Mouse (Mus musculus) intestine, postnatal 0 days (tissue): Measurements from ENCODE around the gene Lemd1. TPM values are rescaled to one million over a fixed set of nuclear protein-coding genes. Genes with fewer than 3 reads are reported as not detected.
A peak's percentile ranks its signal among the peaks of the same experiment; 100 is the strongest.

ENCODE experiments used
- ATAC-seq: fragments of 200-750 bp; cut with Nextera tagmentation; 2 replicates; pipeline ENCODE4 v1.8.0; 2017; ENCODE audit warnings: mild to moderate bottlenecking, moderate TSS enrichment, moderate library complexity
- H3K27ac ChIP-seq: fragments of 300-500 bp; sonication (generic); 2 replicates; pipeline ENCODE4 v1.5.1; 2014; ENCODE audit warnings: mild to moderate bottlenecking, low read depth, low read length, moderate library complexity
- H3K27me3 ChIP-seq: fragments of 300-500 bp; sonication (generic); replicated peaks from 2 replicates; pipeline ENCODE4 v1.6.1; 2014; ENCODE audit warnings: low read length, mixed read lengths; ENCODE audit not compliant: control insufficient read depth, insufficient read depth
- H3K36me3 ChIP-seq: fragments of 300-500 bp; sonication (generic); 2 replicates; pipeline ENCODE4 v1.6.1; 2014; ENCODE audit warnings: mild to moderate bottlenecking, moderate library complexity; ENCODE audit not compliant: control insufficient read depth, insufficient read depth
- H3K4me1 ChIP-seq: fragments of 300-500 bp; sonication (generic); replicated peaks from 2 replicates; pipeline ENCODE4 v1.6.1; 2014; ENCODE audit warnings: antibody characterized with exemption, low read length, mixed read lengths; ENCODE audit not compliant: control insufficient read depth, insufficient read depth
- H3K4me2 ChIP-seq: fragments of 300-500 bp; sonication (generic); replicated peaks from 2 replicates; pipeline ENCODE4 v1.6.1; 2014; ENCODE audit warnings: low read depth, mild to moderate bottlenecking, moderate library complexity
- H3K4me3 ChIP-seq: fragments of 300-500 bp; sonication (generic); 2 replicates; pipeline ENCODE4 v1.5.1; 2014; ENCODE audit warnings: low read depth, low read length
- H3K9ac ChIP-seq: fragments of 300-500 bp; sonication (generic); 2 replicates; pipeline ENCODE4 v1.6.1; 2014; ENCODE audit warnings: mild to moderate bottlenecking, low read depth, low read length
- H3K9me3 ChIP-seq: fragments of 300-500 bp; sonication (generic); 2 replicates; pipeline ENCODE4 v1.6.1; 2016; ENCODE audit warnings: mixed run types; ENCODE audit not compliant: control insufficient read depth
- CTCF ChIP-seq: sonication (generic); IDR thresholded peaks from 2 replicates; pipeline ENCODE4 v1.5.1; 2016; ENCODE audit warnings: low read depth, mild to moderate bottlenecking, control low read depth, antibody characterized with exemption, moderate library complexity
- WGBS: fragments of 180-500 bp; shearing (Covaris S2); extraction: QIAGEN DNeasy Blood & Tissue Kit; methylation state at CpG from one replicate; pipeline ENCODE4 v1.1.7; 2014; 5-methylcytosine and 5-hydroxymethylcytosine counted together
- polyA plus RNA-seq: library from polyadenylated mRNA; unstranded; fragments of >200 nt; fragmentation: Nextera tagmentation; extraction: Ambion mirVana; gene quantifications from 2 replicates; pipeline ENCODE4 v1.2.1, GENCODE M21; 2015

Lemd1 gene
- polyA plus RNA-seq, 1 experiment from 2014 or later = 0.08 TPM

DNA sequence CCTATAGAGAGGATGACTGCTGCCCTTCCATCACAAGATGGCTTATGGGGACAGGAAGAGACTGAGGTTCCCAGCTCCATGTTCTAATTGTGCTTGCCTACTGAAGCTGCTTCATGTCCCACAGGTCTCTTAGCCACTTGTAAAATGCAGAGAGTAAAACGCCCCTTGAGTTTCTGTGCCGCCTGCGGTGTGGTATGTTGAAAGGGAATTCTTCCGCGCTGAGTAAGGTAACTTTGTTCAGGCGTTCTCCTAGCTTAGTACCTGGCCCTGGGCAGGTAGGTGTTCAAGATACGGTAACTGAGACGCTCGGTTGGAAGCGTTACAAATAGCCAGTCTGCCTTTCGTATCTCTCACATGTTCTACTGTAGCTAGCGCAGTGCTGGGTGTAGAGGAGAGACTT, 20.4 kb downstream of the Lemd1 start:
- Histone ChIP-seq H3K4me3 (no peak overlapping the region), H3K27me3 (peaks cover 22% of the 10 kb centered on the region), H3K4me1 (no peaks in the 10 kb centered on the region), H3K36me3 (no peaks in the 10 kb centered on the region), H3K9me3 (no peaks in the 10 kb centered on the region), H3K4me2 (peak overlapping the region; percentile 45), H3K27ac (no peak overlapping the region), H3K9ac (no peak overlapping the region)
- 0 out of 2 replicates have a peak, but pooled peaks have one; percentile 31 for ATAC-seq
- no peak for TF ChIP-seq CTCF
- WGBS = 35% methylated on average over 12 of the region's 12 CpGs

GRCm38 (mm10) chr1:132212218-132212617, 21.0 kb downstream of the Lemd1 start:
- 0 out of 2 replicates have a peak, but pooled peaks have one; percentile 16 for ATAC-seq
- H3K9ac ChIP-seq = no peak overlapping the region
- WGBS = 9% methylated on average over 20 of the region's 20 CpGs
- no peaks in the 10 kb centered on the region for H3K4me1 ChIP-seq
- no peaks in the 10 kb centered on the region for H3K36me3 ChIP-seq
- H3K27me3 ChIP-seq = peaks cover 22% of the 10 kb centered on the region
- no peaks in the 10 kb centered on the region for H3K9me3 ChIP-seq
- H3K4me3 ChIP-seq = peak overlapping the region; percentile 23; the same call in 1 of the 2 replicates
- TF ChIP-seq CTCF = peak; percentile 79
- no peak overlapping the region for H3K27ac ChIP-seq
- H3K4me2 ChIP-seq = peak overlapping the region; percentile 45

- Histone ChIP-seq H3K4me1 (no peaks in the 10 kb centered on the region), H3K27ac (no peak overlapping the region), H3K9me3 (no peaks in the 10 kb centered on the region), H3K4me2 (no peak overlapping the region), H3K36me3 (no peaks in the 10 kb centered on the region), H3K4me3 (no peak overlapping the region), H3K27me3 (peaks cover 22% of the 10 kb centered on the region), H3K9ac (no peak overlapping the region)
- no peak for TF ChIP-seq CTCF
- 57% methylated on average over 6 of the region's 6 CpGs for WGBS
- no peak for ATAC-seq
Measured at GRCm38 (mm10) chr1:132213076-132213475, 21.8 kb downstream of the Lemd1 start.

- TF ChIP-seq CTCF = no peak
- no peak overlapping the region for H3K27ac ChIP-seq
- H3K27me3 ChIP-seq = peaks cover 7% of the 10 kb centered on the region
- H3K4me2 ChIP-seq = no peak overlapping the region
- H3K9ac ChIP-seq = no peak overlapping the region
- no peaks in the 10 kb centered on the region for H3K9me3 ChIP-seq
- H3K36me3 ChIP-seq = no peaks in the 10 kb centered on the region
- no peak overlapping the region for H3K4me3 ChIP-seq
- H3K4me1 ChIP-seq = no peaks in the 10 kb centered on the region
- WGBS = 61% methylated on average over 3 of the region's 3 CpGs
- ATAC-seq = no peak
Measured at GRCm38 (mm10) chr1:132216276-132216675, 25.0 kb downstream of the Lemd1 start.

DNA sequence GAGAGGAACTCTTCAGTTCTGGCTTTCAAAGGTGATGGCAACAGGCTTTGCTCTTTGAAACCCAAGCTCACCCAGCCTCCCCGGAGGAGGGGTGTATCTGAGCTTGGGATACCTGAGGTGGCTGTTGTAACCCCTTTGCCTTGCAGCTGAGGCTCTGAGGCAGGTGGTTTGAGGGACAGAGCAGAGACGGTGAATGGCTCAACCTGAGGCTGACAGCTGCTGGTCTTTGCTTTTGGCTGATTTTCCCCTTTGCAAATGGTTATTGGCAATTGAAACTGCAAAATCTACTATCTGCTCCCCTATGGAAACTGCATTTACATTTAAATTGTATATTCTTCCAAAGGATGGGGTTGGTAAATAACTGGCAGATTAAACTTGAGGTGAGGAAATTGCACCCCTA, 30.4 kb downstream of the Lemd1 start:
- WGBS = 42% methylated on average over 2 of the region's 2 CpGs
- H3K9me3 ChIP-seq = no peaks in the 10 kb centered on the region
- H3K9ac ChIP-seq = no peak overlapping the region
- TF ChIP-seq CTCF = no peak
- H3K4me2 ChIP-seq = no peak overlapping the region
- no peaks in the 10 kb centered on the region for H3K4me1 ChIP-seq
- ATAC-seq = no peak
- no peak overlapping the region for H3K4me3 ChIP-seq
- no peak overlapping the region for H3K27ac ChIP-seq
- no peaks in the 10 kb centered on the region for H3K27me3 ChIP-seq
- no peaks in the 10 kb centered on the region for H3K36me3 ChIP-seq

DNA sequence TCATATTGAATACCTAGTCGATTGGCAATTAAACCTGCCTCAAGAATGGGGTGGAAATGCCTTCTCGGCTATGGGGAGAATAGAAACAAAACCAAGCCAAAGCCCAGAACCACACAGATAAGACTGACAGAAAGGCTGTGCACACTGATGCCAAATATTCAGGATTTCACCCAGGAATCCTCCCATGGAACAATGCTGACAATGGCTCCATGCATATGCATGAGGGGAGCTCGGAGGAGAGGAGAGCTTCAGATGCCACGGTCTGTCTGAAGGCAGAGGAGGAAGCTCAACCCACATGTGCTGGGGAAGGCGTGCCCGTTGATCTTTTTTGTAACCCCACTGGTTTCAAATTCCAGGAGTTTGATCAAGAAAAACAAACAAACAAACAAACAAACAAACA, 30.9 kb downstream of the Lemd1 start:
- no peaks in the 10 kb centered on the region for H3K36me3 ChIP-seq
- no peaks in the 10 kb centered on the region for H3K27me3 ChIP-seq
- TF ChIP-seq CTCF = no peak
- WGBS = 31% methylated on average over 6 of the region's 6 CpGs
- no peaks in the 10 kb centered on the region for H3K9me3 ChIP-seq
- no peak overlapping the region for H3K4me3 ChIP-seq
- no peak for ATAC-seq
- H3K4me1 ChIP-seq = no peaks in the 10 kb centered on the region
- no peak overlapping the region for H3K27ac ChIP-seq
- H3K9ac ChIP-seq = no peak overlapping the region
- no peak overlapping the region for H3K4me2 ChIP-seq
